Mouse (Mus musculus): Measurements from ENCODE around the gene Tcl1b2. TPM values are rescaled to one million over a fixed set of nuclear protein-coding genes. Genes with fewer than 3 reads are reported as not detected.
"Not testable (repeated sequence)": the region's sequence is repeated elsewhere in the genome, so short reads cannot be mapped to it uniquely, and the experiment has no call there.

Gene Tcl1b2
- polyA plus RNA-seq, 1 experiment from 2014 or later = not detected

DNA sequence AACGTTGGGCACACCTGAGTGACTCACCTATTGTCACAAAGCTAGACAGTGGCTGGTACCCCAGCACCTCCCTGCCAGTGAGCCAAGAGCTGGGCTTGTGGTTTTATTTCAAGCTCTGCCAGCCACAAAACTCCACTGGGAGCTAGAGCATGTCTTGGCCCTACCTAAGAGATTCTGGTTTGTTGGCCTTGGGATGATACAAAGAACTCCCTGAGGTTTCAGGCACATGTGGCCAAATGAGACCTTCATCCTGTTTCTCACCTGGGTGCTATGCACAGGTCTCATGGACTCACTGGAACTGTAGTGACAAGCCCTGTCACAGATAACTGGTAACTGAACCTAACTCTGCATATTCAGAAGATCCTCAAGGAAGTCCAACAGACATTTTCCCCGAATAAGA lies 18.2 kb upstream of the Tcl1b2 start:
- 0 out of 2 replicates have a peak, but pooled peaks cover 3% of the 10 kb centered on the region for H3K9me3 ChIP-seq
- 73% methylated on average over 2 of the region's 2 CpGs for WGBS
- no peaks in the 10 kb centered on the region for H3K27me3 ChIP-seq
- no peak overlapping the region for H3K9ac ChIP-seq
- H3K36me3 ChIP-seq = no peaks in the 10 kb centered on the region
- no peak for ATAC-seq (ENCODE audit: insufficient number of reproducible peaks, insufficient read depth, low FRiP score, low TSS enrichment, low read depth)
- H3K4me2 ChIP-seq = no peak overlapping the region
- H3K4me1 ChIP-seq = no peaks in the 10 kb centered on the region
- no peak overlapping the region for H3K4me3 ChIP-seq
- H3K27ac ChIP-seq = no peak overlapping the region

DNA sequence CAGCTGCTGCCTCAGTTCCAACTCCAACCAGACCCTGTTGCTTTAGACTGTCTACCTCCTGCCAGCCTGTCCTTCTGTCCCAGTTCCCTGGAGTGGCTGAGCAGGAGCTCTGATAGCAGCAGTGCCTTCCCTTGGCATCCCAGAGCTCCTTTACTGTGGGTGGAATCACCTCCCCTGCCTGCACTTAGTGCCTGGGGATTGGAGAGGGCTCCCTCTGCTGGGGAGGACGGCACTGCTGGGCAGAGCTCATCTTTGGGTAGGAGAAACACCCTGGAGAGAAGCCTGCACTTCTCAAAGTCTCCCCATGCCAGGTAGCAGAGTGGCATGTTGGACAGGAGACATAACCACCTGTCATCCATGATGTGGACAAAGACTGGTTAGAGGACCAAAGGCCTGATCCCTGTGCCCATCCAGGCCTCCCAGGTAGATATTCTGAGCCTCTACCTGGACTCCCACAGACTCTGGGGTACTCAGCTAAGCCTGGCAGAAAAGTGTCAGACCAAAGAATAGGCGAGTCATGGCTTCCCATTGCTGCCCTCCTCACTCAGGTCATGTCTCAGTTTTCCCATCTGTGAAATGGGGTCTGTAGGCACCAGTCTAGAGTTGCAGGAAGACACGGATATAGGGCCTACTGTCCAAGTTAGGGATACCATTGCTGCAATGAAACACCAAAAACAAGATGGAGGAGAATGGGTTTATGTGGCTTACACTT lies 16.2 kb upstream of the Tcl1b2 start:
- 59% methylated on average over 3 of the region's 3 CpGs for WGBS
- not testable (repeated sequence) for H3K4me1 ChIP-seq; H3K27me3 ChIP-seq; H3K9ac ChIP-seq; H3K27ac ChIP-seq; H3K36me3 ChIP-seq; H3K4me2 ChIP-seq; ATAC-seq (ENCODE audit: insufficient number of reproducible peaks, insufficient read depth, low FRiP score, low TSS enrichment, low read depth); H3K9me3 ChIP-seq; H3K4me3 ChIP-seq

DNA sequence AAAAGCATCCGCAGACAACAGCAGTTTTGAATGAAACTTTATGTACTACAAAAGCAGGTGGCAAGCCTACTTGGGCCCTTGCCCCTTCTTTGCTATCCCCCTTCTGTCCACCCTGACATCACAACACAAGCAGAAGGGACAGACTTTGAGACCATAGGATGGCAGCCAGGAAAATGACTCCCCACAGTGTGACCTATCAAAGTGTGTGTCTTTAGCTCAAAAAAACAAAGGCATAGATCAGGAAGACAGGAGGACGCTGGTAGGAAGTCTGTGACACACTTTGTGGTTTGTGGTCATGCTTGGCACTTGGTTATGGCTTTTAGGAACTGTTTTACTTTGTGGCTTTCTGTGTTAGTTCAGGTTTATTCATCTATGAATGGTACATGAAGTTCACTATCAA lies 11.6 kb upstream of the Tcl1b2 start:
- H3K9me3 ChIP-seq; H3K27ac ChIP-seq; H3K27me3 ChIP-seq; H3K9ac ChIP-seq; H3K4me3 ChIP-seq; H3K4me1 ChIP-seq; ATAC-seq (ENCODE audit: insufficient number of reproducible peaks, insufficient read depth, low FRiP score, low TSS enrichment, low read depth); H3K4me2 ChIP-seq; H3K36me3 ChIP-seq: not testable (repeated sequence)
- WGBS = 61% methylated on average over 2 of the region's 2 CpGs

DNA sequence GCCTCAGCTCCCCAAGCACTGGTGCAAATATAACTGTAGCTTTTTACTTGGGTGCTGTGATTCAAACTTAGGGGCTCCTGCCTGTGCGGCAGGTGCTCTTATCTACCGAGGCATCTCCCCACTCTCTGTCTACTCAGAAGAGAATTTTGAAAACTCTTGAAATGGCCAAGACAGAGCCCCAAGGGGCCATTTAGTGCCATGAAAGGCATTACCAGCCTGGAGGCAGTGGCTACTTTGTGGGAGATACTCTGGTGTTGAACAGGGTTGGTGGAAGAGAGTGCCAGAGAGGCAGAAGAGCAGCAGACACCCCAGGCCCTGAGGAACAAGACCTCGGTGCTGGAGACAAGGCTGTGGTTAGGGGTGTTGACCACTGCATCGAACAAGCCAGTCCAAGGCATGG lies 11.0 kb upstream of the Tcl1b2 start:
- WGBS = 81% methylated on average over 4 of the region's 4 CpGs
- not testable (repeated sequence) for H3K4me1 ChIP-seq; H3K36me3 ChIP-seq; H3K4me2 ChIP-seq; H3K27me3 ChIP-seq; H3K9me3 ChIP-seq; H3K27ac ChIP-seq; ATAC-seq (ENCODE audit: insufficient number of reproducible peaks, insufficient read depth, low FRiP score, low TSS enrichment, low read depth); H3K4me3 ChIP-seq; H3K9ac ChIP-seq

DNA sequence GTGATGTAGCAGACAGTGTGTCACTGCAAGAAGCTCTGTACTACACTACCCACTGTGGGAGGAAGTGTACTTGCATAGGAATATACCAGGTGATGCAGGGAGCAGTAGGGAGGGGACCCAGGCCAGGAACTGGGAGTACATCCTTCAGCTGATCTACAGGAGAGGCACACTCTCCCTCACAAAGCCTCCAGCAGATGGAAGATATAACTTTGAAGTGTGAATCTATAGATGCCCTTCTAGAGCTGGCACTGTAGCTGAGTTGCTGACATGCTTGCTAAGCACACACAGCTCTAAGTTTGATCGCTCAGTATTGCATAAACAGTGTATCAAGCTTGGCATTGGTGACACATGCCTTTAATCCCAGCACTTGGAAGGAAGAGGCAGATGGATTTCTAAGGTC lies 8.1 kb upstream of the Tcl1b2 start:
- H3K27me3 ChIP-seq; H3K36me3 ChIP-seq; H3K9me3 ChIP-seq; H3K4me1 ChIP-seq; H3K9ac ChIP-seq; H3K4me3 ChIP-seq; H3K4me2 ChIP-seq; H3K27ac ChIP-seq; ATAC-seq (ENCODE audit: insufficient number of reproducible peaks, insufficient read depth, low FRiP score, low TSS enrichment, low read depth): not testable (repeated sequence)
- WGBS = 71% methylated on average over 1 of the region's 1 CpGs

DNA sequence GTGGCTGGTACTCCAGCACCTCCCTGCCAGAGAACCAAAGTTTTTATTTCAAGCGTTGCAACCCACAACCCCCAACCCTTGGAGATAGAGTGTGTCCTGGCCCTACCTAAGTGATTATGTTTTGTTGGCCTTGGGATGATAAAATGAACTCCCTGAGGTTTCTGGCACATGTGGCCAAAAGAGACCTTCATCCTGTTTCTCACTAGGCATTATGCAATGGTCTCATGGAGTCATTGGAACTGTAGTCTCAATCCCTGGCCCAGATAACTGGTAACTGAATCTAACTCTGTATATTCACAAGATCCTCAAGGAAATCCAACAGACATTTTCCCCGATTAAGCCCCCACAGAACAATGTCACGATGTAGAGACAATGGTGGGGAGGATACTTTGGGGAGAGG lies 2.7 kb upstream of the Tcl1b2 start:
- 88% methylated on average over 3 of the region's 3 CpGs for WGBS
- no peak overlapping the region for H3K4me2 ChIP-seq
- no peak overlapping the region for H3K27ac ChIP-seq
- no peak overlapping the region for H3K4me3 ChIP-seq
- H3K36me3 ChIP-seq = no peaks in the 10 kb centered on the region
- no peaks in the 10 kb centered on the region for H3K27me3 ChIP-seq
- ATAC-seq (ENCODE audit: insufficient number of reproducible peaks, insufficient read depth, low FRiP score, low TSS enrichment, low read depth) = no peak
- no peaks in the 10 kb centered on the region for H3K4me1 ChIP-seq
- H3K9me3 ChIP-seq = no peaks in the 10 kb centered on the region
- no peak overlapping the region for H3K9ac ChIP-seq

DNA sequence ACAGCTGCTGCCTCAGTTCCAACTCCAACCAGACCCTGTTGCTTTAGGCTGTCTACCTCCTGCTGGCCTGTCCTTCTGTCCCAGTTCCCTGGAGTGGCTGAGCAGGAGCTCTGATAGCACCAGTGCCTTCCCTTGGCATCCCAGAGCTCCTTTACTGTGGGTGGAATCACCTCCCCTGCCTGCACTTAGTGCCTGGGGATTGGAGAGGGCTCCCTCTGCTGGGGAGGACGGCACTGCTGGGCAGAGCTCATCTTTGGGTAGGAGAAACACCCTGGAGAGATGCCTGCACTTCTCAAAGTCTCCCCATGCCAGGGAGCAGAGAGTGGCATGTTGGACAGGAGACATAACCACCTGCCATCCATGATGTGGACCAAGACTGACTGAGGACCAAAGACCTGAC lies 886 bp upstream of the Tcl1b2 start:
- ATAC-seq (ENCODE audit: insufficient number of reproducible peaks, insufficient read depth, low FRiP score, low TSS enrichment, low read depth); H3K4me2 ChIP-seq; H3K27ac ChIP-seq; H3K27me3 ChIP-seq; H3K4me1 ChIP-seq; H3K36me3 ChIP-seq; H3K9me3 ChIP-seq; H3K4me3 ChIP-seq; H3K9ac ChIP-seq: not testable (repeated sequence)
- 20% methylated on average over 1 of the region's 1 CpGs for WGBS

DNA sequence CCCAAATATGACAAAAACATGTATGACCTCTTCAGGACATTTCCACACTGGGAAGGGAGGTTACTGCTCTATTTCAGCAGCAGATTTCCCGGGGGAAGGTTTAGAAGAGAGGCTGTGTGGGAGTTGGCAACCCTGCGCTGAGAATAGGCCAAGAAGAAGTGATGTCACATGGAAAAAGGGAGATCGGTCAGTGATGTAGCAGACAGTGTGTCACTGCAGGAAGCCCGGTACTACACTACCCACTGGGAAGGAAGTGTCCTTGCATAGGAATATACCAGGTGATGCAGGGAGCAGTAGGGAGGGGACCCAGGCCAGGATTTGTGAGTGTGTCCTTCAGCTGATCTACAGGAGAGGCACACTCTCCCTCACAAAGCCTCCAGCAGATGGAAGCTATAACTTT lies 9.5 kb downstream of the Tcl1b2 start:
- H3K9ac ChIP-seq; H3K36me3 ChIP-seq; H3K9me3 ChIP-seq; H3K27me3 ChIP-seq; H3K27ac ChIP-seq; H3K4me3 ChIP-seq; ATAC-seq (ENCODE audit: insufficient number of reproducible peaks, insufficient read depth, low FRiP score, low TSS enrichment, low read depth); H3K4me1 ChIP-seq; H3K4me2 ChIP-seq: not testable (repeated sequence)
- WGBS = 62% methylated on average over 4 of the region's 4 CpGs

DNA sequence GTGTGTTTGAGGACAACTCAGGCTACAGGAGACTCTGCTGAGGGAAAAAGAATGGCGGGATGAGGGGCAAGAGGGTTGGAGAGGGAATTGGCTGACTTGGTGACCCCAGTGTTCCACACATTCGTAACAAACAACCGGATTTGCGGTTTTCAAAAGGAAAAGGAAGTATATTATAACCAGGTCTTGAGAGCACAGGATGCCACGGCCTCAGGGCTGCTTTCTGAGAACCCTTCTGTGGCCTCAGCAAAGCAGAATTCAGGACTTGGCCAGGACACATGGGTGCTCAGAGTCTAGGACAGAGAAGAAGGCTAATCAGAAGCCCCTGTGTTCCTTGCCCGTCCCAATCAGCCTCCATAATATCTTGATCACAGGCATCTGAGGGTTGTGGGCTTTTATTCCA lies 13.0 kb downstream of the Tcl1b2 start:
- H3K9ac ChIP-seq = no peak overlapping the region
- H3K4me1 ChIP-seq = no peaks in the 10 kb centered on the region
- no peaks in the 10 kb centered on the region for H3K27me3 ChIP-seq
- no peaks in the 10 kb centered on the region for H3K36me3 ChIP-seq
- WGBS = 62% methylated on average over 6 of the region's 6 CpGs
- no peak overlapping the region for H3K4me2 ChIP-seq
- no peak overlapping the region for H3K27ac ChIP-seq
- no peak overlapping the region for H3K4me3 ChIP-seq
- H3K9me3 ChIP-seq = no peaks in the 10 kb centered on the region
- ATAC-seq (ENCODE audit: insufficient number of reproducible peaks, insufficient read depth, low FRiP score, low TSS enrichment, low read depth) = no peak

DNA sequence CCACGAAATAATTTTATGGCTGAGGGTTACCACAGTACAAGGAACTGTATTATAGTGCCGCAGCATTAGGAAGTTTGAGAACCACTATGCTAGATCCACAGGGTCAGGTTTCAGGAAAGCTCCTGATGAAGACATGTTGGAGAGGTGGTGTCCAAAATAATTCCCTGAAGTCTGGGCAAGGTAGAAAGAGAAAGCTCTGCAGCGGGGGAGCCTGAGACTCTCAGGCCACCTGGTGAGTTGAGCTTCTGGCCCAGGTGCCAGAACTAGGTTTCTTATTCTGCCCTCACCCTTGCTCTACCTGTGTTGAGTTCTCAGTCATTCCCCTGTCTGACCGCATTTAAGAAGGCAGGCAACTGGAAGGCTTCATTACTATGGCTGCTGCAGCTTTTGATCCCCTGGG lies 13.6 kb downstream of the Tcl1b2 start, which contains the start of gene Tcl1b1:
TSS of gene Tcl1b1 (plus strand) at position 301 of the 400 bp plus-strand sequence.
- H3K4me2 ChIP-seq = no peak within 1 kb of the TSS
- no peaks in the 10 kb centered on the region for H3K27me3 ChIP-seq
- WGBS = 63% methylated on average over 4 of the region's 4 CpGs
- no peak within 1 kb of the TSS for H3K9ac ChIP-seq
- no peak for ATAC-seq (ENCODE audit: insufficient number of reproducible peaks, insufficient read depth, low FRiP score, low TSS enrichment, low read depth)
- no peaks in the 10 kb centered on the region for H3K9me3 ChIP-seq
- no peaks in the 10 kb centered on the region for H3K36me3 ChIP-seq
- H3K4me3 ChIP-seq = no peak within 1 kb of the TSS
- no peaks in the 10 kb centered on the region for H3K4me1 ChIP-seq
- no peak within 1 kb of the TSS for H3K27ac ChIP-seq

DNA sequence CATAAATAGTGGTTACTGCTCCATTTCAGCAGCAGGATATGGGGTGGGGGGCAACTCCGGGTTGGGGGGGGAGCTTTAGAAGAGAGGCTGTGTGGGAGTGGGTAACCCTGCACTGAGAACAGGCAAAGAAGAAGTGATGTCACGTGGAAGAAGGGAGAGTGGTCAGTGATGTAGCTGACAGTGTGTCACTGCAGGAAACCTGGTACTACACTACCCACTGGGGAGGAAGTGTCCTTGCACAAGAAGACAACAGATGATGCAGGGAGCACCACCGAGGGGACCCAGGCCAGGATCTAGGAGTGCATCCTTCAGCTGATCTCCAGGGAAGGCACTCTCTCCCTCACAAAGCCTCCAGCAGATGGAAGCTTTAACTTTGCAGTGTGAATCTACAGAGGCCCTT lies 20.9 kb downstream of the Tcl1b2 start:
- H3K4me3 ChIP-seq = no peak overlapping the region
- no peak for ATAC-seq (ENCODE audit: insufficient number of reproducible peaks, insufficient read depth, low FRiP score, low TSS enrichment, low read depth)

DNA sequence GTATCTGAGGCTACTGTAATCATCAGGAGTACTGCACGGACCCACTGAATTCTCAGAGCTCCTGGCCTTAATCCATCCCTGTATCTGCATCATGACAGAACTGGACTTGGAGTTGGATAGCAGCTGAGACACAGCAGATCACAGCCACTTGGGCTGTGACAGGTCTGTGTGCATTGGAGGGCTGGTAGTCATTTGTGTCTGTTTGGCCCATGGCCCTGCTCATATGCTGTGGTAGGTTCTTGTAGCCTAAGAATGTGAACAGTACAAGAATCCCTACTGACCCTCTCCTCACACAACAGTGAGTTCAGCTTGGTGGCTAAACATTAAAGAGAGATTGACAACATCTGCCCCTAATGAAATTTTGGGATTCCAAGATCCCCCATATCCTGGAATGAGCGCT lies 27.6 kb downstream of the Tcl1b2 start:
- Histone ChIP-seq H3K27me3 (no peaks in the 10 kb centered on the region), H3K4me3 (no peak overlapping the region), H3K9me3 (no peaks in the 10 kb centered on the region), H3K4me2 (no peak overlapping the region), H3K9ac (no peak overlapping the region), H3K27ac (no peak overlapping the region), H3K36me3 (no peaks in the 10 kb centered on the region), H3K4me1 (no peaks in the 10 kb centered on the region)
- ATAC-seq (ENCODE audit: insufficient number of reproducible peaks, insufficient read depth, low FRiP score, low TSS enrichment, low read depth) = no peak
- 87% methylated on average over 2 of the region's 2 CpGs for WGBS

More for the DNA sequence above, 20.9 kb downstream of the Tcl1b2 start:
- H3K27ac ChIP-seq = no peak overlapping the region
- H3K27me3 ChIP-seq = no peaks in the 10 kb centered on the region
- no peaks in the 10 kb centered on the region for H3K9me3 ChIP-seq
- no peak overlapping the region for H3K9ac ChIP-seq
- H3K36me3 ChIP-seq = no peaks in the 10 kb centered on the region
- H3K4me2 ChIP-seq = no peak overlapping the region
- no peaks in the 10 kb centered on the region for H3K4me1 ChIP-seq
- 61% methylated on average over 3 of the region's 3 CpGs for WGBS

Data from embryonic facial prominence, embryonic 13.5 days (tissue).